Mouse (Mus musculus) layer of hippocampus, postnatal 14 days (tissue): ENCODE measurements at regions not wholly inside any gene's neighbourhood (a gene's known extent, or its start where the extent isn't known, plus 50 kb on each side); places are given as distances from the start of the nearest gene placed in this dataset.

Source experiments
- DNase-seq, 2 experiments: peaks; one replicate each; pipeline ENCODE4 v3.0.0; 2021 to 2022; ENCODE audit warnings: low spot score in 2 of 2, mixed read lengths in 1 of 2

DNA sequence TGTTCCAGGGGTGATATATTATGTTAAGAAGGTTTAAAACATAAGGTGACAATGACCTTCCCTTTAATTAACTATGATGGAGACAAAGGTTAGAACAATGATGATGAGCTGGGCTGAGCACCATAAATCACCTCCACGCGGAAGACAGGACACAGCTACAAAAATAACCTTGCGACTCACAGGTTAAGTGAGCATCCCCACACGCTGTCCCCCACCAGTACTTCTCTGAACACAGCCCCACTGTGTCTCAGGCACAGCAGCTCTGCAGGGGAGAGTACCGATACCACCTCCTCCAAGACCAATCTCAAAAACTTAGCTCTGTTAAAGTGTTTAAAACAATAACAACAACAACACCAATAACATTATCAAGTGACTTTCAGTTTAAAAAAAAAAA, 307.7 kb upstream of the Adamts16 start:
- no peak for DNase-seq

GRCm38 (mm10) chr13:71148491-71149302, 307.1 kb upstream of the Adamts16 start:
- DNase-seq = peak in 1 of 2 experiments; percentile 30

GRCm38 (mm10) chr13:71146859-71147443, 305.3 kb upstream of the Adamts16 start:
- no peak for DNase-seq

DNA sequence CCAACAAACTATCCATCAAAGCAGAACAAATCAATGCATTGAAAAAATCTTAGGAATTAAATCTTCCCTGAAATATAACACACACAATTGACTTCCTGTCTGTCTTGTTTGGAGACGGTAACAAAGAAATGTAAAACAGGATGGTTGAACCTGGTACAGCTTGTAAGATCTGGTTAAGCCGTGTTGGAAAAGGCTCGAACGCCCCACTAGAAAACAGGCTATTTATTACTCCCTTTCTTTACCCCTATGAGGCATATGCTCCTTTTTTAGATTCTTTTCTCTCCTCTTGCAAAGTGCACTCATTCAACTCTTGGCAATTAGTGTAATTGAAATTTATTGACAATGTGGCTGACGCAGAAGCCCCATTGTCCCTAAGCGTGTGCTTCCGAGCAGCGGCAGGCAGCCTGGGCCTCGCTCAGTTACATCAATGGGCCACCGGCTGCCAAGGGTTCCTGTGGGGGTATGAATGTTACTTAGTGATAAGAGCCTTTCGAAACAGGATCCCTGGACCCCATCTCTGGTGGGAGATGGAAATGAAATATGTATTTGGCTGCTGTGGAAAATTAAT, 297.2 kb upstream of the Adamts16 start:
- no peak for DNase-seq

GRCm38 (mm10) chr13:71135940-71136632, 294.5 kb upstream of the Adamts16 start:
- no peak for DNase-seq

- no peak for DNase-seq
Measured at GRCm38 (mm10) chr13:71121484-71121883, 279.9 kb upstream of the Adamts16 start.

- no peak for DNase-seq
Measured at GRCm38 (mm10) chr13:71108175-71108574, 266.6 kb upstream of the Adamts16 start.

GRCm38 (mm10) chr13:71105229-71105838, 263.7 kb upstream of the Adamts16 start:
- DNase-seq = peak; percentile 81 to 85

- peak in 1 of 2 experiments; percentile 4 for DNase-seq
Measured at GRCm38 (mm10) chr13:71104419-71105228, 263.0 kb upstream of the Adamts16 start.

GRCm38 (mm10) chr13:71084301-71084700, 242.7 kb upstream of the Adamts16 start:
- no peak for DNase-seq

DNA sequence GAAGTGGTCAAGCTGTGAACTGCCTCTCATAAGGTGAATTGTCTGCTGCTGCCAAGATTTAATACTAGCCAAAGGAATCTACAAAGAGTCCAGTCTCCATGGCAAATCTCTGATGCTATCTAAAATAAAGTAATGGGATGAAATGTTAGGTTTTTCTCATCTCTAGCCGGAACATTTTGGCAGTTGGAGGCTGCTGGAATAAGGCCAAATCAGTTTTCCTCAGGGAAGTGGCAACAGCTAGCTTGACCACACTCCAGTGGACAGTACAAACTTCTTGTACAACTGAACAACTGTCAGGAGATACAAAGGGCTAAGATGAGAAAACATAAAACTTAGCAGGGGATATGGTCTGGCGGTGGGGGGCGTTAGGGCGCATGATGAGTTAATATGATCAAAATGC, 234.3 kb upstream of the Adamts16 start:
- no peak for DNase-seq

- DNase-seq = no peak
Measured at GRCm38 (mm10) chr13:71074012-71074411, 232.4 kb upstream of the Adamts16 start.

DNA sequence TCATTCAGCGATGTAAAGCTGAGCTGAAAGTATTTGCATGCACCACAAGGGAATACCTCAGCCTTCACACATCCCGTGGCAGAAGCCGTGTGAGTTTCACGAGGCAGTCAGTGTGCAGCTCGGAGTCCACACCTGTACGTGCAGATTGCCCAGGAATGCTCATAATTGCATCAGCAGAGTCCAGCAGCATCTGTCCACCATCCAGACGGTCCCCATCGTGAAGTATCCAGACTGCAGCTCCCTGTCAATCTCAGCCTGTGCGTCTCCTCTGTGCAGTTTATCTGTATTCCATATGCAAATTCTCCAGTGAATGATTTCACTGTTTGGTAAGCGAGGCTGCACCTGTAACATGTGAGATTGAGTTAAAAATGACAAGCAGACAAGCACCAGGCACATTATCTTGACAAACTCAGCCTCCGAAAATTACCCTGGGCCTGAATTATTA, 227.2 kb upstream of the Adamts16 start:
- DNase-seq = no peak

- DNase-seq = no peak
Measured at GRCm38 (mm10) chr13:71068011-71068410, 226.4 kb upstream of the Adamts16 start.

GRCm38 (mm10) chr13:71065568-71065967, 224.0 kb upstream of the Adamts16 start:
- no peak for DNase-seq

DNA sequence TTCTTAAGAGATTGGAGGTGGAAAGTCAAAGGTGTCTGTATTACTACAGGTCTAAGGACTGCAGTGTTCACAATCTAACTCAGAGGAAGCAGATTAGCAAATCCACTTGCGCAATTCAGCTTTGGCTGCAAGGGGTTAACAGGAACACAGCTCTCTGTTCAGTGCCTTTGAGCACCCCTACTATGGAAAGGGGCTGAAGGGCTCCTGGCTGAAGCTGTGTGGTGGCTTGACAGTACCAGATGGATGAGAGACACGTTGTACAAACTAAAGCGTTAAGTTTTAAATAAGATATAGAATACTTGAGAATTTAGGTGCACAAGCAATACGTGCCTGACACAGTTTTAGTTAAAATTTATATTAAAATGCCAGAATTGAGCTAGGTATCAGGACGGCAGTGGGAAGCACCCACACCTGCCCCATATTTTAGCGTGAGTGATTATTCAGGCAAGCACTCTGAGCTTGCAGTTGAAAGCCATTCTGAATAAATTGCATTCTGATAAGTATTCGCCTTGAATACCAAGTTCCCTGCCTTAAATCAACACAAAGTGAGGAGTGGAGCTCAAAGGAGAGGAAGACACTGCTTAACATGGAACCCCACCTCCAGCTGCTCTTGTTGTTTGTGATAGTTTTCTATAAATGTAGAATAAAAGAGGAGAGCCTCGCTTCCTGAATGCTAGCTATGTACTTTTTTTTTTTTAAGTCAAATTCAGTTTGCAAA, 223.1 kb upstream of the Adamts16 start:
- no peak for DNase-seq

DNA sequence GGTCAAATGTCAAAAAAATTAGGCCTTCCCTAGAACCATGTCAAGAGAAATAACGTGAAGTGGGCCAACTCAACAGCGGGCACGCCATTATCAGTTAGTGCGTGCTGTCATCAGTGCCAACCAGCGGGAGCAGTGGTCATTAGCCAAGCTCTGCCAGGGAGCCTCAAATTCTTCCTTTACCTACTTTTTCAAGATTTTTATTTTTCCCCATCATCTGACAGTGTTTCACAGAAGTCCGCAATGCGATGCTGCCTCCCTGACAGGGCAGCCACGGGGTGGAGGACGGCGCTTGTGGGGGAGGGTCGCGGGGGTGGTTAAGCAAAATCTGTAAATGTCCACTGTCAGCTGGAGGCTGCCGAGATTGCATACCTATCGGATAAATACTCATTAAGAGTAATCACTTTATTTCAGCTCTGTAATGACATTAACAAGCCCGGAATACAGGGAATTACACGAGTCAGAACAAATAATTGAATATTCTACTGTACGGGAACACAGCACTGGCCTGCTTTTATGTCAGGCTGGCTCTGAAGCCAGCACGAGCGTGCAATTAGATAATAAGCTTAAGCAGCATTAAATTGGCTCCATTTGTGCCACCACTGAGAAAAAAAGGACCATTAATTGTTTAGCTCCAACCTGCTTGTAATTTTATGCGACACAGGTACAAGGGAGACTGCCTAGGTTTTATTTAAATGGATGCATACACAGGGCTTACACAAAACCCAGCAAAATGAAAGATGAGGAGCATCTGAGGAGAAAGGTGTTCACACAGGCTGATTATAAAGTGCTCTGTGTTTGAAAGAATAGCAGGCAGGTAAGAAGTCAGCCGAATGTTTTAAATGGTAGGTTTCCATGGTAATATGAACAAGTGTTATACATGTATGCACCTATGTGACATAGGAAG, 212.0 kb upstream of the Adamts16 start:
- no peak for DNase-seq

DNA sequence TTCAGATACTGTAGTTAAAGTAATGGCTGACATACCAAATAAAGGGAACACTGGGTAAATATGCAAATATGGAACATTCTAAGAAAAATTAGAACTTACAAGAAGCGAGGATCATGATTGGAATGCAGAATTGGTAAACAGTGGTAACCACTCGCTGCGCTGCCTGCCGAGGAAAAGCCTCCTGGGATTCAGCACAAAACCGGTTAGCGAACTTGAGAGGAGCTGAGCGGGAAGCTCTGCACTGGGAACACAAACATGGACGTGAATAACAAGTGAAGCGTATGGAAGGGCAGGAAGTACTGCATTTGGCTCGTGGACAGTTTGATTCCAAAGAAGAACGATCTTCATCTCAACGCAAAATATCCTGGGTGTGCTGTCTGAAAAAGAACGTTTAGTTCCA, 209.0 kb upstream of the Adamts16 start:
- DNase-seq = no peak

- DNase-seq = no peak
Measured at GRCm38 (mm10) chr13:71036000-71036399, 194.4 kb upstream of the Adamts16 start.
